Mouse (Mus musculus) forebrain, postnatal 0 days (tissue): ENCODE measurements around the gene Lmna. TPM values are rescaled to one million over a fixed set of nuclear protein-coding genes. Genes with fewer than 3 reads are reported as not detected.

Experiments
- ATAC-seq: fragments of 200-750 bp; cut with Nextera tagmentation; 2 replicates; pipeline ENCODE4 v1.8.0; 2017; ENCODE audit warnings: mild to moderate bottlenecking, moderate library complexity
- DNase-seq: peaks from one replicate; pipeline ENCODE4 v3.0.0-alpha.2; 2015
- H3K27ac ChIP-seq: fragments of 300-500 bp; sonication (generic); 2 replicates; pipeline ENCODE4 v1.5.1; 2014; ENCODE audit warnings: low read depth, mild to moderate bottlenecking, antibody characterized with exemption, low read length, moderate library complexity, mixed read lengths
- H3K27me3 ChIP-seq: fragments of 300-500 bp; sonication (generic); 2 replicates; pipeline ENCODE4 v1.6.1; 2014; ENCODE audit warnings: mild to moderate bottlenecking, low read length, mixed read lengths; ENCODE audit not compliant: insufficient read depth
- H3K36me3 ChIP-seq: fragments of 300-500 bp; sonication (generic); 2 replicates; pipeline ENCODE4 v1.6.1; 2014; ENCODE audit warnings: mild to moderate bottlenecking, moderate library complexity; ENCODE audit not compliant: insufficient read depth
- H3K4me1 ChIP-seq: fragments of 300-500 bp; sonication (generic); 2 replicates; pipeline ENCODE4 v1.6.1; 2014; ENCODE audit warnings: antibody characterized with exemption; ENCODE audit not compliant: insufficient read depth
- H3K4me2 ChIP-seq: fragments of 300-500 bp; sonication (generic); 2 replicates; pipeline ENCODE4 v1.6.1; 2014; ENCODE audit warnings: low read depth, mild to moderate bottlenecking, moderate library complexity
- H3K4me3 ChIP-seq: fragments of 300-500 bp; sonication (generic); 2 replicates; pipeline ENCODE4 v1.5.1; 2014; ENCODE audit warnings: low read depth, low read length, mixed read lengths
- H3K9ac ChIP-seq: fragments of 300-500 bp; sonication (generic); 2 replicates; pipeline ENCODE4 v1.6.1; 2014; ENCODE audit warnings: mild to moderate bottlenecking
- H3K9me3 ChIP-seq: fragments of 300-500 bp; sonication (generic); 2 replicates; pipeline ENCODE4 v1.6.1; 2016; ENCODE audit warnings: low read length
- CTCF ChIP-seq: sonication (generic); IDR thresholded peaks from 2 replicates; pipeline ENCODE4 v1.5.1; 2016; ENCODE audit warnings: antibody characterized with exemption, control low read depth, low read depth
- WGBS: fragments of 180-500 bp; shearing (Covaris S2); extraction: QIAGEN DNeasy Blood & Tissue Kit; methylation state at CpG from one replicate; pipeline ENCODE4 v1.1.7; 2014; 5-methylcytosine and 5-hydroxymethylcytosine counted together
- polyA plus RNA-seq: library from polyadenylated mRNA; unstranded; fragments of >200 nt; fragmentation: Nextera tagmentation; extraction: Ambion mirVana; gene quantifications from 2 replicates; pipeline ENCODE4 v1.2.1, GENCODE M21; 2015
- total RNA-seq: library from RNA; depleted of rRNA; stranded (reverse); fragments of >200 nt; gene quantifications from 2 replicates; pipeline ENCODE4 v1.2.3, GENCODE M21; 2014

Gene Lmna
- total and polyA plus RNA-seq, 2 experiments from 2014 or later, result 51.4 to 71.3 TPM

DNA sequence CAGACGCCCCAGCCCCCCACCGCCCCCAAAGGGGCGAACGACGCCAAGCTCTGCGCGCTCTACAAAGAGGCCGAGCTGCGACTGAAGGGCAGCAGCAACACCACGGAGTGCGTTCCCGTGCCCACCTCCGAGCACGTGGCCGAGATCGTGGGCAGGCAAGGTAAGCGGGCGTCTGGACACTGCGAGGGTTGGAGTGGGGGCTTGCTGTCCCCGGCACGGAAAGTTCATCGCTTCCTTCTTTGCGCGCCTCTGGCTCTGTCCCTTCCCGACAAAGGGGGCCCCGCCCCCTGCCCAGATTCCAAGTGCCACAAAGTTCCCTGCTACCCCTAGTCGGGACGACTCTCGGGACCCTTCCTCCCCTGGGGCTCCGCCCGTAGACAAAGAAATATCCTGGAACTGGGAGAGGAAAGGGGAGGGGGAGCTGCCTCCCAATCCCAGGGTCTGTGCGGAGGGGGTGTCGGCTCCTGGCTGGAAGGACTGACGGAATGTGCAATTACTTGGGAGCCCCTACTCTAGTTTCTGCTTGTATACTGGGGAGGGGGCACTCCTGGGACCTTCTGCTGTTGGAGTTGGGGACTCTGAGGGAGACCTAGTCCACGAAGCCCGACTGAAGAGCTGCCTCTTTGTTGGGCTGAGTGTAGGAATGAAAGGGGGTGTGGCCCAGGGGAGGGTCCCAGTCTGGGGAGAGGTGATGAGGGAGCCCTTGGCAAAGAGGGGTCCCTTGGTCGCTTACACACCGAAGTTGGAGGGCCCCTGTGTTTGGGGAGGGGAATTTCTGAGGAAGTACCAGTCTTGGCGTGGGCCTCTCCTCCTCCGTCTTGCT is 23.1 kb upstream of the Lmna start:
- peak overlapping the region; percentile 99 for H3K27ac ChIP-seq
- H3K9ac ChIP-seq, result peak overlapping the region; percentile 100
- no peaks in the 10 kb centered on the region for H3K9me3 ChIP-seq
- under 1% methylated on average over 40 of the region's 40 CpGs for WGBS
- DNase-seq (peak; percentile 77), ATAC-seq (peak; percentile 34)
- peaks cover 43% of the 10 kb centered on the region for H3K4me1 ChIP-seq
- H3K36me3 ChIP-seq, result peaks cover 22% of the 10 kb centered on the region
- H3K4me3 ChIP-seq, result peak overlapping the region; percentile 60
- H3K27me3 ChIP-seq, result no peaks in the 10 kb centered on the region
- H3K4me2 ChIP-seq, result peak overlapping the region; percentile 78
- TF ChIP-seq CTCF, result no peak

DNA sequence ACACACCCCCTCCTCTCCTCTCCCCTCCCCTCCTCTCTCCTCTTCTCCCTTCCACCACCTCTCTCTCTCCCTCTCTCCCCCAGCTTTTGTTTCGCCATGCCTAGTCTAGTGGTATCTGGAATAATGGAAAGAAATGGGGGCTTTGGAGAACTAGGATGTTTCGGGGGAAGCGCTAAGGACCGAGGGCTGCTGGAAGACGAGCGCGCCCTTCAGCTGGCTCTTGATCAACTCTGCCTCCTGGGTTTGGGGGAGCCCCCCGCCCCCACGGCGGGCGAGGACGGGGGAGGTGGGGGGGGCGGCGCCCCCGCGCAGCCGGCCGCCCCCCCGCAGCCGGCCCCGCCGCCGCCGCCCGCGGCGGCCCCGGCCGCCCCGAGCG is 22.5 kb upstream of the Lmna start, which contains the start of gene Mex3a:
Gene Mex3a, plus strand, starts transcription at position 97 of the 376 bp plus-strand sequence.
- DNase-seq (no peak), ATAC-seq (no peak)

DNA sequence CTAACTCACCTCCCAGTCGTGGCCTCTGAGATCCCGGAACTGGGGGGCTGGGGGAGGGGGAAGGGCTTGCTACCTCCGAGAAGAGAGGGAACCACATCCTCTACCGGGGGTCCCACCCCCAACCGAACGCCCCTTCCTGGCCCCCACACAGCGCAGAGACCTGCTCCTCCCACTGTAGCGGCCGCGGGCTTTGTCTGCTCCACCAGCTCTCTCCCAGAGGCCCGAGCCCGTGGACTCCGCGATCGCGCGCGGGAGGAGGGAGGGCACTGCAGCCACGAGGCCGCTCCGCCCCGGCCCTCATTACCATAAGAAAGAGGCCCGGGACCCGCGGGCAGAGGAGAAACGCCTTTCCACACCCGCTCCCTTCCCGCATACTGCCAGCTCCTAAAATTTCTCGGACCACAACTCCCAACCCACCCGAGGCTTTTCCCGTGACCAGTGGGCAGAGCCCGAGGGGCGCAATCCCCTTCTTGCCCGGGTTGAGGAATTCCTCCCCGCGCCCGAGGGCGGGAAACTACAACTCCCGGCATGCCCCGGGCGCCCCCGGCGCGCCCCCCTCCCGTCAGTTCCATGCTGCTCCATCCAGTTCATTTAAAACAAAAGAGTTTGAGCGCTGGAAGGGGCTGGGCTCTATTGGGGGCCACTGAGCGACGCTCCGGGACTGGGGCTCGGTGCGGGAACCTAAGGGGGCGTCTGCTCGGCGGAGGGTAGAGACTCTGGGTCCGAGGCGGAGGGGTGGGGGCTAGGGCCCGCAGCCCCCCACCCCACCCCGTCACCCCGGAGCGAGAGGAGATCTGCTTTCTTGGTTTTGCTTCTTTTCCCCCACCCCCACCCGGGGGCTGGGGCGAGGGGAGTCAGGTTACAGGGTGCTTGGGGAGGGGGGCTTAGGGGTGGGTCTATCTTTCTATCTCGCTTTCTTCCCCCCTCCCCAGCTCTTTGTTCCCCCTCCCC is 21.9 kb upstream of the Lmna start:
- Histone ChIP-seq H3K36me3 (peaks cover 9% of the 10 kb centered on the region), H3K9ac (peak overlapping the region; percentile 100), H3K27ac (peak overlapping the region; percentile 99), H3K4me3 (peak overlapping the region; percentile 60), H3K9me3 (no peaks in the 10 kb centered on the region), H3K4me1 (peaks cover 42% of the 10 kb centered on the region), H3K4me2 (peak overlapping the region; percentile 78), H3K27me3 (no peaks in the 10 kb centered on the region)
- 1% methylated on average over 58 of the region's 63 CpGs for WGBS
- peak; percentile 88 for ATAC-seq
- DNase-seq, result peak; percentile 94
- TF ChIP-seq CTCF, result no peak

More for the DNA sequence above, 22.5 kb upstream of the Lmna start, which contains the start of gene Mex3a:
- TF ChIP-seq CTCF, result no peak
- H3K9ac ChIP-seq, result peak within 1 kb of the TSS; percentile 100
- H3K9me3 ChIP-seq, result no peaks in the 10 kb centered on the region
- peaks cover 16% of the 10 kb centered on the region for H3K36me3 ChIP-seq
- peak within 1 kb of the TSS; percentile 78 for H3K4me2 ChIP-seq
- WGBS, result 5% methylated on average over 26 of the region's 31 CpGs
- peak within 1 kb of the TSS; percentile 99 for H3K27ac ChIP-seq
- H3K4me1 ChIP-seq, result peaks cover 49% of the 10 kb centered on the region
- no peaks in the 10 kb centered on the region for H3K27me3 ChIP-seq
- peak within 1 kb of the TSS; percentile 60 for H3K4me3 ChIP-seq

DNA sequence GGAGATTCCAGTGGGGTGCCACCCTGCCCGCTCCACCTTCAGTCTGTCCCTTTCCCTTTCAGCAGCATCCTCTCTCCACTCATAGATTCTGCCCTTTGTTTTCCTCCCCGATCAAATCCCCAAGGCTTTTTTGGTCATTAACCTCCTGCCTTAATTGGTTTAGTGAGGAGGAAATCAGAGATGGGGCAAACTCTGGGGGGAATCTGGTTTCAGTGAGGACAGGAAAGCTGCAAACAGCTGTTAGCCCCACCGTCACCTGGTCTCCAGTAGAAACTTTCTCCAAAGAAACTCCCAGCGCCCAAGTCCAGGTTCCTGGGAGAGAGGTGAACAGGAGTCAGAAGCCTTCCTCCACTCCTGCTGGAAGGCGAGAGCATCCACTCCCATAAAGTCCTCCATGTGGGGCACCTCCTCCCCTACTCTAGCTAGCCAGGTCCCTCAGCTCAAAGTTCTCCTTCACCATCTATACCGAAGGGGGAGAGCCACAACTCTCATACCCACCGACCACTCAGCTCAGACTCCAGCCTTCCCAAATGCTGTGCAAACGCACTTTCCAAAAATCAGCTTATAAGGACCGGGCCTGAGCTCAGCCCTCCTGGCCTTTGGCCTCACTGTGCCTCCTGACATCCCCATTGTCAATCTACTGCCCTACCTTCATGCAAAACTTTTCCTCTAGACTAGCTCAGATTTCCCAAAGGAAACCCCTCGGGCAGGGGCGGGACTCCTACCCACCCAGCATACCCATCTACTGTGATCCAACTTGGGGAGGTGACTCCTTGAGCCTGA is 20.5 kb upstream of the Lmna start:
- Histone ChIP-seq H3K4me2 (peak overlapping the region; percentile 78), H3K27ac (peak overlapping the region; percentile 99; the same call in 1 of the 2 replicates), H3K9me3 (no peaks in the 10 kb centered on the region), H3K36me3 (no peaks in the 10 kb centered on the region), H3K4me1 (peaks cover 31% of the 10 kb centered on the region), H3K4me3 (peak overlapping the region; percentile 60), H3K27me3 (no peaks in the 10 kb centered on the region), H3K9ac (peak overlapping the region; percentile 100)
- WGBS, result 8% methylated on average over 11 of the region's 11 CpGs
- DNase-seq (no peak), ATAC-seq (no peak)
- no peak for TF ChIP-seq CTCF

DNA sequence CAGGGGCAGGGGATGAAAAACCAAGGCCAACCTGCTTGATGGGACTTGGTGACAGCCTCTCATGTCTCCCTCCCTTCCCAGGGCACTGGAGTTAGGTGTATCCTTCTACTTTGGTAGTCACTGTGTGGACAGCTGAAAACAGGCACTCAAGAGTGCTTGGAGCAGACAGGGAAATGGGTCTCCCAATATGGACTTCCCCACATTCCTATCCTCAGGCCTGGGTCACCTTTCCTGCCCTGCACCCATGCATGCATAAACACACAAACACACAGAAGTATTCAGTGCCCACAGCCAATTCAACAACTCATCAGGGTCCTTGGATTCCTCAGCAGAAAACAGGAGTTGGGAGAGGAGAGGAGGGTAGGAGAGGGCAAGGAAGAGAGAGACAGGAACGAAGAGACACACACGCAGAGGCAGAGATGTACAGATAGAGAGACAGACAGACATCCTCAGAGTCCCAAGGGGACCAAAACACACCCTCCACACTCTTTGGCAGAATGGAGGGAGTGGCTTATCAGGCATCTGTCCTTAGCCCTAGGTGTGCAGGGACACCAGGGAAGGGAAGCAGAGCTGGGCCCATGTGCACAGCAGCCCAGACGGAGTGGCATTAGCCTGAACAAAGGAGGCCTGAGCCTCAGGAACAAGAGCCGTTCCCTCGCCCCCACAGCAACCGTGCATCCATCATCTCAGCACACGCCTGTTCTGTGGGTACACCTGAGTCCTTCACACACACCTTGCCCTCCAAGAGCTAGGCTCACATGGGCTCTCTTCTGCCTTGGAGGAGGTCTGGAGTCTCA is 19.6 kb upstream of the Lmna start:
- DNase-seq (no peak), ATAC-seq (no peak)
- TF ChIP-seq CTCF, result no peak
- H3K27me3 ChIP-seq, result no peaks in the 10 kb centered on the region
- H3K36me3 ChIP-seq, result peaks cover 7% of the 10 kb centered on the region; the same call in 1 of the 2 replicates
- peak overlapping the region; percentile 100 for H3K9ac ChIP-seq
- 0 out of 2 replicates have a peak overlapping the region, but pooled peaks have one; percentile 45 for H3K27ac ChIP-seq
- peaks cover 27% of the 10 kb centered on the region for H3K4me1 ChIP-seq
- WGBS, result 14% methylated on average over 7 of the region's 7 CpGs
- H3K4me2 ChIP-seq, result peak overlapping the region; percentile 78
- H3K4me3 ChIP-seq, result peak overlapping the region; percentile 60
- no peaks in the 10 kb centered on the region for H3K9me3 ChIP-seq
